Mouse (Mus musculus) bone marrow macrophage, adult 2 months (primary cell): ENCODE results near the gene Vldlr.

Experiments
- CTCF ChIP-seq: IDR thresholded peaks from 2 replicates; pipeline ENCODE4 v1.5.1; 2012; ENCODE audit warnings: low read depth, mild to moderate bottlenecking, low read length, moderate library complexity
- POLR2A ChIP-seq: IDR thresholded peaks from 2 replicates; pipeline ENCODE4 v1.6.1; 2012; ENCODE audit warnings: mild to moderate bottlenecking, low read depth, low read length, borderline replicate concordance

DNA sequence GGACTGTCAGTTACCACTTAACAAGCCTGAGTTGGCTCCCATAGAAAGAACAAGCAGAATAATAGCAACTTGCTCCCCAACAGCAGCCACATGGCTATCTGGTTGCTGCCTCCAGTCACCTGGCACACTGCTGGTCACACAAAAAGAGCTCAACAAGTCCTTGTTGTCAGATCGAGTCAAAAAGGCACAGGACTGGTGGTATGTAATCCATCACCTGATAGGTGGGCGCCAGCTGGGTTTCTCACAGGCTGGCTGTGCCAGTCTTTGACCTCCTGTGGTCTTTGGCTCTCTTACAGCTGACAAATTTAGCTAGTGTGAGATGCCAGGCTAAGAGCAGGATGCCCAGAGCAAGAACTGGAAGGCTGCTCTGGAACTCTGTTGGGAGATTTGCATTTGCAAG is 5.3 kb upstream of the Vldlr start:
- TF ChIP-seq CTCF (no peak), POLR2A (no peak)
